Mouse (Mus musculus) left cerebral cortex, postnatal 10 days (tissue): ENCODE results near the gene Dpt. TPM values are rescaled to one million over a fixed set of nuclear protein-coding genes. Genes with fewer than 3 reads are reported as not detected.
"Not testable (repeated sequence)": the region's sequence is repeated elsewhere in the genome, so short reads cannot be mapped to it uniquely, and the experiment has no call there.

Experiments used
- DNase-seq, 2 experiments: peaks; one replicate each; pipeline ENCODE4 v3.0.0; 2021 to 2022; ENCODE audit warnings: low spot score in 2 of 2, mixed read lengths in 1 of 2; ENCODE audit errors: extremely low spot score in 1 of 2
- intact Hi-C: fragments of 180-260 bp; cut with DNase I; formaldehyde crosslinking; loops from one replicate; pipeline ENCODE4 v1.15.1; 2025
- total RNA-seq, 2 experiments: library from RNA; stranded (reverse); gene quantifications; 2 replicates each; pipeline ENCODE4 v1.2.3; 2021

Dpt gene
- total RNA-seq, 2 experiments from 2014 or later, result 0.47 TPM; not detected in 1

DNA sequence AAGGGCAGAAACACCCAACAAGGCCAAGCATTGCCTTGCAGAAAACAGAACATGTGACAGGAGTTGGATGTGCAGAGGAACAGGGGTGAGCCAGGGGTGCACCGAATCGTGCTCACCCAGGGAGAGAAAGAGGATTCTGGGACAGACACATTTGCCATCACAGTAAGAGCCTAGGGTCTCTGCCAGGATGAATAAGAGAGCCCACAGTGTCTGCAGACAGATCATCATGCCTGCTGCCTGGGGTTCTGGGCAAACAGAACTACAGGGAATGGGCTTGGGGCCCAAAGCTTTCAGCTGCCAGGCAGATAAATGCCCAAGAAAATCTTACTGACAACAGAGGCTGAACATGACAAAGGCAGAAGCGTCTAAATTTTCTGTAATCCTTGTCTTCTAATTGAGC, 14.9 kb downstream of the Dpt start:
- intact Hi-C loops, result no loop called here
- no peak for DNase-seq

DNA sequence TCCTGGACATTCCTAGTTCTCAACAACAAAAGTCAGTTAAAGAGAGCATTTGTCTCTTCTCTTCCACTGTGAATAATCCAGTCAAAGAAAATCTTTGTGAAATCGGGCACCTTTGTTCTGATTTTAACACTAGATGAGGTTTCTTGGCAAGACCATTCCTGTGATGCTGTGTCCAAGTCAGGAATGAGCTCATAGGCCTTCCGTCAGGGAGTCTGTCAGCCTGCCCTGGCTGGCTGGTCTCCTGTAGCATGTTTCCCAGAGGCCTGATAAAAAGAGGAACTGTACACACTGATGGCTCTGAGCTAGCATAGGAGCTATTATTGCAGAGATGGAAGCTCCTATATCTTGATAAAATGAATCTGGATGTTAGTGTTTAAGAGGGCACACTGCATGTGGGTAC, 17.8 kb downstream of the Dpt start:
- intact Hi-C loops, result no loop called here
- no peak for DNase-seq

DNA sequence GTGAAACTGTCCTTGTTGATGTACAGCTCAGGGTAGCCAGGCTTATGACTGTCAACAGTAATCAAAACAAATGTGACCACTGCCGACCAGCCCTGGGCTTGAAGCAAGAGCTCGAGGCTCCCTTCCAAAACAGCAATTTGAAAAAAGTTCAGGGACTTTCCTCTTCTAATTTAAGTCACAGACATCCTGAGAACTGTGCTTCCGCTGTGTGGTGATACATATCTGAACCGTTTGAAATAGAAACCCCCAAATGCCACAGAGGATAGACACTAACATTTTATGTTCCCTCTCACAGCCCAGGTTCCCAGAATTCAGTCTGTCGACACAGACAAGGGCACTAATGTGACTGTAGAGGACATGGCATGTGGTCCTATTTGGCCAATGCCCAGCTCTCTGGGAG, 18.9 kb downstream of the Dpt start:
- intact Hi-C loops, result no loop called here

DNA sequence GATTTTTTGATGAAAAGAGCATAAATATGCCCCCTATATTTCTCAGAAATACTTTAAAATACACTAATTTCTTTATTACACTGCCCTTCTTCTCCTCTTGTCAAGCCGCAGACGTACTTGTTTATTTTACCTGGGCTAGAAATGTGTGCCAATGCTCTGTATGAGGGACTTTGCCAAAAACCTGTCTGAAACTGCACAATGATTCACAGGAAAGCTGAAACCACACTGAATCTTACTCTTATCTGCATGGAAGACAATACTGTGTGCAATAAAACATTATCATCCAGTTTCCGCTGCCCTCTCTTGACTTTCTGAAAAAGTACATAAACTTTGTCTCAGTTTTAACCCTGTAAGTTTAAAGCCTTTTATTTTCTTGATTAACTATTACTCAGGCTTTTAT, 20.9 kb downstream of the Dpt start:
- intact Hi-C loops, result no loop called here
- no peak for DNase-seq

More for the DNA sequence above, 18.9 kb downstream of the Dpt start:
- DNase-seq, result no peak

DNA sequence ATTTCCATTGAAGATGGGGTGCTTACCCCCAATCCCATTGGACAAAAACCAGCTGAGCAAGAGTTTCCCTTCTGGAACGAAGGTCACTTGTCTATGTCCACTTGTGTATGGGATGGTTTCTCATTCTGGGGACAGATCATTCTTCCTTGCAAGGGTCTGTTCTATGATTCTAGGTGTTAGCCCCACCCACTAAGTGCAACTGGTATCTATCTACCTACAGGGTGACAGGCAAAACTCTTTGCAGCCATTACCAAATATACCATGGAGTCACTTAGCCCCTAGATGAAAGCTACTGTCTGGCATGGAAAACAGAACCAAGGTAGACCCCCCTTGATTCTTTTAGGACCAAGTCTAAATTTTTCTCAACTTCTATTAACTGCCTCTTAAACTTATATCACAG, 24.9 kb downstream of the Dpt start:
- DNase-seq, result no peak
- intact Hi-C loops, result no loop called here

DNA sequence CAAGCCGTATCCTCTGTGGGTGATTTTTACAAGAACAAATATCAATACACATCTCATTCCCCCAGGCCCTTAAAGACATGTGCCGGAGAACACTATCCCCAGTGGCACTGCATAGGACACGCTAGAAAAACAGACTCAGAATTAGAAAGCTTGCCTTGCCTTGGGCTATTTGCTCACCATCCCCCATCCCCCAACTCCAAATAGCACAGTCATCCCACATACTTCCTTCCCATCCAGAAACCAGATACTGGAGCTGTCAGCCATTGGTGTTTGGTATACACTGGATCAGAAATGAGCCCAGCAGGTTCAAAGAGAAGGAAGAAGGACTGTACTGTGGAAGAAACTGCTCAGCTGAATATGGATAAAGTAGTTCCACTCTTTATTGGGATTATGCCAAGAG, 25.4 kb downstream of the Dpt start:
- no peak for DNase-seq
- intact Hi-C loops, result no loop called here

DNA sequence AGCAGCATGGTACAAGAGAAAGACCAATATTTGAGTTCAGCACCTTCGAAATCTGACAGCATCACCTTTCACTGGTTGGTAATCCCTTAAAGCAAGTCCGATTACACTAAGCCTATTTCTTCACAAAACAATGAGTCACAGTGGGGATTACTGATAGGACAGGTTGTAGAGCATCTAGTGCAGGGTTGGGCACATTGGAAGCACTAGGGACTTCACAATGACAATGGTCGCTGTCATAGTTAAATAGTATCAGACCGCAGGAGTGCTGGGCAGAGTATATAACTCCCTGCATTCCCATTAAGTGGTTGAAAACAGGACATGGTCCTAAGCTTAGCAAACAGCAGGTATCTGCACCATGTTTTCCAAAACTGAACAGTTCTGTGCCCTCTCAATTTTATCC, 25.8 kb downstream of the Dpt start:
- no peak for DNase-seq
- intact Hi-C loops, result no loop called here

DNA sequence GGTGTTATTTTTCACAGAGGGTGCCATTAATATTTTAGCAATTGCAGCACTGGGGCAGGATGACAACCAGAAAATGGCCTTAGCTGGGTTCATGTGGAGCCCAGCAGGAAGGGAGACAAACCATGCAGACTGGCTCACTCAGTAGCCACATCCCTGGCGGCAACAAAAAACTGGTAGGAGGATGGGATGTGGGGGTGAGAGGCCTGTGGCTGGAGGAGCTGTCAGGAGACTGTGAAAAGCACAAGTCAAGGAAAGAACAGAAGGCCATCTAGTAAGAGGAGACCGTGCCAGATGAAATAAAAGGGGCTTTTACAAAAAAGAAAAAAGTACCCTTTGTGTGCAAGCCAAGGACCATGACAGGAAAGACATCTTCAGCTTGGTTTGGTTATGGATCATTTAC, 28.5 kb downstream of the Dpt start:
- intact Hi-C loops, result no loop called here
- no peak for DNase-seq

DNA sequence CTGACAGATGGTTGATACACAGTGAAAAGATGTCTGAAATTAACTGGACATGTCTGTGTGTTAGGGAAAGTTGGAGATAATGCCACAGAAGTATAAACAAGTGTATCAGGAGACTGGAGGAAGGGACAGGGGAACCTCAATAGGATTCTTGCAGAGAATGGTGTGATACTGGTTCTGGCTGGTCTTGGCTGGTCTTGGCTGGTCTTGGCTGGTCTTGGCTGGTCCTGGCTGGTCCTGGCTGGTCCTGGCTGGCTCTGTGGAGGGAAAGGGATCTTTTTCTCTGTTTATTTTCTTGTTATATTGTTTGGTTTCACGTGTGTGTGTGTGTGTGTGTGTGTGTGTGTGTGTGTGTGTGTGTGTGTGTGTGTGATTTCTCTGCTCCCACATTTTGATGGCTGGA, 33.4 kb downstream of the Dpt start:
- intact Hi-C loops, result no loop called here
- no peak for DNase-seq

DNA sequence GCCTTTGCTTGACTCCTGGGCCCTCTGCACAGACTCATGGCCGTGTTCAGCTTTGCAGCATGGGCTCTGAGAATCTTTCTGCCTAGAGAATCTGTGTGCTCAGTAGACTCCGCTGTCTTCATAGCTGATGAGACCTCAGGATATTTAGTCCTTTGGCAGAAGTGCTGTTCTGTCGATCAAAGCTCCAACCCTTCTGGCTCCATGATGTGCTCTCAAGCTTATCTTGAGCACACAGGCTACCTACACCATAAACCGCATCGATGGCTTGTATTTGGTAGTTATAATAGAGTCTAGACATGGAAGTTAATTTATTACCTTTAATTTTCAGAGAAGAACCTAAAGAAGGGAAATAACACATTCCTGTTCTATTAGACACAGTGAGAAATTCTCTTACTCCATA, 36.0 kb downstream of the Dpt start:
- intact Hi-C loops, result no loop called here
- no peak for DNase-seq

DNA sequence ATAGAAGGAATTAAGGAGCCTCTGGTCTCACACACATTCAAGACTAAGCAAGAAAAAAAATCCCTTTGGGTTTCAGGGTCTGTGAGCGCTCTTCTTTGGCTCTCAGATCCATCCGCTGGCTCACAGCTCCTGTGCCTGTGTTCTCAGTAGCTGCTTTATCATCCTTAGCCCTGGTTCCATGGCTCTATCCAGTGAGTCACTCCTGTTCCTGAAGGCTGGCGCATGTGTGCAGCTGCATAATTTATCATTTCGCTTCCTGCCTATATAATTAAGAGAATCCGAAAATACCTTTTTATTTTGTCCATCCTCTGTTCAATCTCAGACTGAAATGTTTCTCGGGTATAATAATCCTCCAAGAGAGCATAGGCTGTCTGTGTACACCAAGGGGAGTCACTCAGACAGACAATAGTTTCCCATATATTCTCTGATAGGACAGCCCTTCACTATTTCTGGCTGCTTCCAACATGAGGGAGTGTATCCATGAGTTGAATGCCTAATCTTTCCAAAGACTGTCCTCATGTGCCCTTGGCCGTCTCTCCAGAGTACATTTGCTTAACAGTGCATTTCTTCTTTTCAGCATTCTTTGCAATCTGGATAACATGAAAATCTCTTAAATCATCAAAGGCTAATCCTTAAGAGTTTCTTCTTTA, 52.3 kb downstream of the Dpt start:
- intact Hi-C loops, result no loop called here
- peak in 1 of 2 experiments; percentile 40 for DNase-seq

DNA sequence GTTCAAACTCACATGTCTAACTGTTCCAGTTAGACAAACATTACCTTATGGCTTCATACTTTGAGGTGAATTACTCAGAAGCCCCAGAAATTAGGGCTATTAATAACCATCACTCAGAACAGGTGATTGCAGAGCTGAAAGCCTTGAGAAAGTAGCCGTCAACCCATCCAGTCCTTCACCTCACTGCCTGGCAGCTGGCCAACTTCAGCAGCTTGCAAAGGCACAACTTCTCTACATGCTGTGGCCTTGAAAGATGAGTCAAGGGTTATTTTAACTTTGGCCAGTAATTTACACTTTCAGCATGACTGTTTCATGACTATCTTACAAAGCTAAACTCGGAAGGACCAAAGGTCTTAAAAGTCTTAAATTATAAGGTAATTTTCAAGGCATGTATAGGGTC, 59.3 kb downstream of the Dpt start:
- peak in 1 of 2 experiments; percentile 44 for DNase-seq
- intact Hi-C loops, result not testable (repeated sequence)

DNA sequence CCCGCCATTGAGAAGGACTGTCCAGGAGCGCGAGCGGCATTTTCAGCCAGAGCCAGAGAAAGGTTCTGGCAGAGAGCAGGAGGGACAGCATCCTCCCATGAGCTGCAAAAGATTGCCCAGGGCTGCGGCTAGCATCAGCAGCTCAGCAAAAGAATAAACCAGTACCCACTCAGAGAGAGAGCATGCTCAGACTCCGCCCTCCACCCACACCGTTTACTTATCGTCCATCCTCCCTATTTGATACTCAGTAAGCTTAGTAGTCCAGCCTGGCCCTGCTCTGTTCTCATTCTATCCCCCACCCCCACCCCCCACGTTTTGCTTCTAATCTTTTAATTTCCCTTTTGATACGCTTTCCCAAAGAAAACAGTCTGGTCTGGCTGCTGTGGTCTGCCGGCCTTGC, 63.5 kb downstream of the Dpt start:
- intact Hi-C loops, result no loop called here
- DNase-seq, result no peak

DNA sequence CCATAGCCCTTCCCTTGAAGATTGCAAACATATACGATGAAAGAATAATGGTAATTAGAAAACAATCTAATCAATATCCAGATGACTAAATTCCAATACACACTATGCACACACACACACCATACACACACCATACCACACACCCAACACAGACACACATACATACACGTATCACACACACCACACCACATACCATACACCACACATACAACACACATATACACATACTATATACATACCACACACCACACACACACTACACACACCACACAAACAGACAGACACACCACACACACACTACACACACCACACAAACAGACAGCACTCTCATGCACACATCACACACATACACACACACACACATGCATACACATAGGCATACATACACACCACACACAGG, 64.3 kb downstream of the Dpt start:
- intact Hi-C loops, result no loop called here
- no peak for DNase-seq

DNA sequence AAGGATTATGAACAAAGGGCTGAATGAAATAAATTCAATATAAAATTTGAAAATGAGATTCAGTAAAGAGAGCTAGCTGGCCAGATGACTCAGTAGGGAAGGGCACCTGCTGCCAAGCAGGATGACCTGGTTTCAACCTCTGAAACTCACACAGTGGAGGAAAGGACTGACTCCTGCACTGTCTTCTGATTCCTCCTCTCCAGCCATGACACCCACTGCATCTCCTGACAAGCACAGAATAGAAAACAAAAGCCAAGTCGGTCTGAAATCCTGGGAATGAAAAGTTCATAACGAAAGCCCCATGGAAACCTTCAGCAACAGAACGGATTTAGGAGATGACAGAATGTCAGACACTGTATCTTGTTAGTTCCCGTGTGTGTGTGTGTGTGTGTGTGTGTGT, 65.1 kb downstream of the Dpt start:
- intact Hi-C loops, result no loop called here
- DNase-seq, result no peak

DNA sequence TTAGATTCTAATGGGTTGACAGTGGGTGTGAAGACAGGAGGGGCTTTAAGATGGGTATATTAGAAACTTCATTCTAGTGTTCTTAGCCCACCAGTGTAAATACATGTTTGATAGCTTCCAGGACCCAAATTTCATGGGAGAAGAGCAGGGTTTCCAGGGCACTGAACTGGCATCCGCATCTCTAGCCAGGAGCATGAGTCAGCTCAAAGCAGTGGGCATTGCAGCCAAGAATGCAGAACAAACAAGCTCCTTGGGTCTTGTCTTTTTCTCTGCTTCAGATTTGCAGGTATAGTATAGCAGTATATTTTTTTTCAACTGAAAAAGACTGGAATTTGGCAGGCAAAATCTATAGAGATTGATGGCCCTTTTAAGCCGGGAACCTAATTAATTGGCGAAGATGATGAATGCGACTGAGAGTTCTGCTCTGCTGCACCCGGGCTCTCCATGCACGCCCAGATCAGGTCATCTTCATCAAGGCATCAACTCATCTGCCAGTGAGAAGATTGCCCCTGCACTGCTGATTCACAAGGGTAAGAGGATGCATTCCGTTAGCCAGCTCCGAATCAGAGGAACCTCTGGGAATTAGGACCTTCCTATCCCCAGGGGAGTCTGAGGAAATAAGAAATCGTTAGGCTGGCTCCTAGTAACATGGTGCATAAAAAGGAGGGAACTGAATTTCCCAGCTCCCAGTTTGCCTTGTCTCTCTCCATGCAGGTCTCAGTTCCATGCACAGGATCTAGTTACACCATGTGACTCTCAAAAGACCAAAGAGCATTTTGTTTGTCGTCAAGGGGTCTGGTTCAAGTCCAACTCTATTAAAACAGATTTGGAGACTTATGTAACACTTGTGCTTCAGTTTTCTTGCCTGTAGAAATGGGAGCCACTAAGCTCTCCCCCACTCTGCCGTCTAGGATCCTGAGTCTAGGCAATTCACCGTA, 66.8 kb downstream of the Dpt start:
- no peak for DNase-seq
- intact Hi-C loops, result no loop called here

DNA sequence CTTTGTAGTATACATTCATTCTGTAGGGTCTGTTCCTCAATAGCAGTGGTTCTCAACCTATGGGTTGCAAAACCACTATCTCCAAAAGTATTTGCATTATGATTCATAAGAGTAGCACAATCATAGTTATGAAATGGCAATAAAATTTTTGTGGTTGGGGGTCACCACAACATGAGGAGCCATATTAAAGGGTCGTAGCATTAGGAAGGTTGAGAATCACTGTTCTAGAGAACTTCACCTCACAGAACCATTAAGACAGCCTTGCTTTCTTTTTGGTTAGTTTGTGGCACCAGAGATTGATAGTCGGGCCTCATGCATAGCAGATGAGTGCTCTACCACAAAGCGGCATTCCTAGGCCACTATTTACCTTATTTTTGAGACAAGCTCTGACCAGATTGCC, 68.2 kb downstream of the Dpt start:
- intact Hi-C loops, result no loop called here
- no peak for DNase-seq

DNA sequence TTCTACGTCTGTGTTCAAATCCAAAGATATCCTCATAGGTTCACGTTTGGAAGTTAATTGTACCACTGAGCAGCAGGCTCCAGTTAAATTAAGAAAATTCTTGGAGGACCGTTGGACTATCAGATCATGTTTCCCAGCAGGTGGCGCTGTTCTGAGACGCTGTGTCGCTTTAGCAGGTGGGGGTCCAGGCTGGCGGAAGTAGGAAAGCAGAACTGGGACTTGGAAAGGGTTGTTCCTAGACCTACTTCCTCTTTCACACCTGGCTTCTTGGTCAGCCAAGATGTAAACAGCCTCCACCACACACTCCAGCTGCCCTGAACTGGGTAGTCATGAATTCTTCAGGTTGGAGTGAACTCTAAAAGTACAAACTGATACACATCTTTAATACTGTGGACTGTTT, 74.2 kb downstream of the Dpt start:
- intact Hi-C loops, result no loop called here

More for the DNA sequence above, 74.2 kb downstream of the Dpt start:
- peak in 1 of 2 experiments; percentile 43 for DNase-seq
